Mouse (Mus musculus) heart, adult 2 months (tissue): Measurements from ENCODE around the gene Farsb. TPM values are rescaled to one million over a fixed set of nuclear protein-coding genes. Genes with fewer than 3 reads are reported as not detected.

Source experiments
- DNase-seq, 2 experiments: peaks; one replicate each; pipeline ENCODE4 v3.0.0; 2021
- H3K27ac ChIP-seq: fragments of 200-600 bp; 2 replicates; pipeline ENCODE4 v1.8.1; 2022
- H3K27me3 ChIP-seq: fragments of 200-500 bp; 2 replicates; pipeline ENCODE4 v1.6.1; 2012; ENCODE audit warnings: mild to moderate bottlenecking, low read length, inconsistent platforms, mixed read lengths; ENCODE audit not compliant: control insufficient read depth, insufficient read depth
- H3K36me3 ChIP-seq: fragments of 200-500 bp; 2 replicates; pipeline ENCODE4 v1.6.1; 2012; ENCODE audit warnings: low read length, inconsistent platforms; ENCODE audit not compliant: control insufficient read depth, insufficient read depth
- H3K4me1 ChIP-seq: fragments of 200-500 bp; 2 replicates; pipeline ENCODE4 v1.6.1; 2011; ENCODE audit warnings: low read length; ENCODE audit not compliant: control insufficient read depth, insufficient read depth
- H3K4me3 ChIP-seq: fragments of 200-600 bp; 2 replicates; pipeline ENCODE4 v1.8.1; 2022
- H3K79me2 ChIP-seq: fragments of 200-500 bp; replicated peaks from 2 replicates; pipeline ENCODE4 v1.6.1; 2012; ENCODE audit warnings: mild to moderate bottlenecking, inconsistent platforms, low read length, moderate library complexity, mixed read lengths; ENCODE audit not compliant: control insufficient read depth, insufficient read depth
- H3K9ac ChIP-seq: fragments of 200-500 bp; 2 replicates; pipeline ENCODE4 v1.6.1; 2012; ENCODE audit warnings: low read depth, mild to moderate bottlenecking, control low read depth, inconsistent platforms, low read length, mixed read lengths
- CTCF ChIP-seq: fragments of 200-600 bp; IDR thresholded peaks from 2 replicates; pipeline ENCODE4 v1.8.1; 2022; ENCODE audit warnings: antibody characterized with exemption, mild to moderate bottlenecking, moderate library complexity
- EP300 ChIP-seq: fragments of 200-500 bp; IDR thresholded peaks from 2 replicates; pipeline ENCODE4 v1.6.1; 2011; ENCODE audit warnings: low read depth, low read length, control low read depth; ENCODE audit not compliant: insufficient read depth
- POLR2A ChIP-seq: fragments of 200-500 bp; IDR thresholded peaks from 2 replicates; pipeline ENCODE4 v1.6.1; 2011; ENCODE audit warnings: mild to moderate bottlenecking, low read depth, low read length, control low read depth; ENCODE audit not compliant: insufficient read depth
- WGBS: fragments of 180-500 bp; shearing (Covaris S2); methylation state at CpG from one replicate; pipeline ENCODE4 v1.1.7; 2018; 5-methylcytosine and 5-hydroxymethylcytosine counted together
- intact Hi-C: fragments of 180-260 bp; cut with DNase I; formaldehyde crosslinking; loops from one replicate; pipeline ENCODE4 v1.15.1; 2025
- polyA plus RNA-seq: library from polyadenylated mRNA; depleted of rRNA; stranded (reverse); fragments of >200 nt; gene quantifications from 2 replicates; pipeline ENCODE4 v1.2.3, GENCODE M21; 2012
- total RNA-seq, 2 experiments: library from RNA; stranded (reverse); gene quantifications; 2 replicates each; pipeline ENCODE4 v1.2.3; 2021

Gene Farsb
- total and polyA plus RNA-seq, 3 experiments = 18.6 to 49.1 (median 46.7) TPM

DNA sequence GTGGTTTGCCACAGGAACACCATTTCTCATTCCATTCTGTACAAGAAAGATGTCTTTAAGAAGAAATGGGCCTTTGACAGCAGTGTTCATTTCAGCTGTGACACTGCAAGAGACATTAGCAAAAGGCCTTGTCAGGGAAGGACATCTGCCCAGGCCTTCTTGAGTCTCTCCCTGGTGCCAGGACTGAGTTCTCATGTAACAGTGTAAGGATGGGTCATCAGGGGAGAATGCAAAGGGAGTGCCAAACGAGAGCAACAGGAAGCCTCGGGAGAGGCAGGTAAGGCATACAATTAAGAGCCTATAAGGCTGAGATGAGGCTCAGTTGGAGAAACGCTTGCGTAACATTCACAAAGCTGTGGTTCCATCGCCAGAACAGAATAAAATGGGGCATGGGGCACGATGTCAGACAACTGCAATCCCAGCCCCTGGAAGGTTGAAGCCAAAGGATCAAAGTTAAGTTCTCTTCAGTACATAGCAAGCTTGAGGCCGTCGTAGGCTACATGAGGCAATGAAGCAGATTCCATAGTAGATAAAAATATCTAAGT is 93.4 kb downstream of the Farsb start:
- H3K36me3 ChIP-seq = no peaks in the 10 kb centered on the region
- H3K27me3 ChIP-seq = no peaks in the 10 kb centered on the region
- H3K4me1 ChIP-seq = peaks cover 1% of the 10 kb centered on the region; the same call in 1 of the 2 replicates
- no peak for DNase-seq
- no peak overlapping the region for H3K9ac ChIP-seq
- no peaks in the 10 kb centered on the region for H3K79me2 ChIP-seq
- no peak overlapping the region for H3K4me3 ChIP-seq
- no peak overlapping the region for H3K27ac ChIP-seq
- no peak for TF ChIP-seq POLR2A
- TF ChIP-seq EP300 = no peak
- no peak for TF ChIP-seq CTCF
- intact Hi-C loops = no loop called here
- 70% methylated on average over 8 of the region's 8 CpGs for WGBS

DNA sequence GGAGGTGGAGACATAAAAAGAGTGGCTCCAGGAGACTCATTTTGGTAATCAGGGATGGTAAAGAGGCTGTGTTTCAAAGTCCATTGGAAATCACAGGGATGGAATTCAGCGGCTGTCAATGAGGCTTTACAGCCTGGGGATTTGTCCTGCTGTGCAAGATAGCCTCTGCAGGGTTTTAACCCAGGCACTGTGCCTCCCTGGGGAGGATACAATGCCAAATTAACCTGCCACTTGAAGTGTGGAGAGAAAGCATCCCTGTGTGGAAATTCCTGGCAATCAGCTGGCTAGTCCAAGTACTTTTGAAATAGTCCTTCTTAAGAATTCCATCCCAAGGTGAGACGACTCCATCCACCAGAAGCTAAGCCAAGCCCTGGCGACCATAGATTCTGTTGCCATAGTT is 99.8 kb downstream of the Farsb start:
- no peak for TF ChIP-seq POLR2A
- TF ChIP-seq EP300 = no peak
- TF ChIP-seq CTCF = no peak
- intact Hi-C loops = no loop called here
- DNase-seq = no peak
- no peak overlapping the region for H3K4me3 ChIP-seq
- no peak overlapping the region for H3K27ac ChIP-seq
- H3K4me1 ChIP-seq = no peaks in the 10 kb centered on the region
- H3K27me3 ChIP-seq = no peaks in the 10 kb centered on the region
- H3K9ac ChIP-seq = no peak overlapping the region
- H3K79me2 ChIP-seq = no peaks in the 10 kb centered on the region
- 40% methylated on average over 3 of the region's 3 CpGs for WGBS
- no peaks in the 10 kb centered on the region for H3K36me3 ChIP-seq

DNA sequence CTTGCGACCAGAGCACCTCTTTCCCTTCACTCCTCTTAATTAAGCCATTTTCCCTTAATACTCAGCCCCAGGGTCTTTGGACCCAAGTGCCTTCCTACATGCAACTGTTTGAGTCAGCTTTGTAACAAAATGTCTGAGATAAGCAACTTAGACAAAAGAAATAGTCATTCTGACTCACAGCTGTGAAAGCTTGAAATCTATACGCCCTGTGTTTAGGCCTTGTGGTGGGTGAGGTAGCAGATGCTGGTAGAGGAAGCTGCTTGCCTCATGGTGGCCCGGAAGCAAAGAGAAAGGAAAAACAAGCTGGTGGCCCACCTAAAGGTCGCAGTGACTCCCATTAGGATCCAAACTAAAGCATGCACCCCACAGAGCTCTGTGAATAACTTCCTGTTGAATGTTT is 100.8 kb downstream of the Farsb start:
- no peaks in the 10 kb centered on the region for H3K36me3 ChIP-seq
- no peak for TF ChIP-seq POLR2A
- no peak for TF ChIP-seq CTCF
- no peak for TF ChIP-seq EP300
- intact Hi-C loops = no loop called here
- H3K79me2 ChIP-seq = no peaks in the 10 kb centered on the region
- no peak for DNase-seq
- no peak overlapping the region for H3K27ac ChIP-seq
- no peak overlapping the region for H3K9ac ChIP-seq
- H3K27me3 ChIP-seq = no peaks in the 10 kb centered on the region
- H3K4me1 ChIP-seq = no peaks in the 10 kb centered on the region
- 60% methylated on average over 4 of the region's 4 CpGs for WGBS
- no peak overlapping the region for H3K4me3 ChIP-seq

DNA sequence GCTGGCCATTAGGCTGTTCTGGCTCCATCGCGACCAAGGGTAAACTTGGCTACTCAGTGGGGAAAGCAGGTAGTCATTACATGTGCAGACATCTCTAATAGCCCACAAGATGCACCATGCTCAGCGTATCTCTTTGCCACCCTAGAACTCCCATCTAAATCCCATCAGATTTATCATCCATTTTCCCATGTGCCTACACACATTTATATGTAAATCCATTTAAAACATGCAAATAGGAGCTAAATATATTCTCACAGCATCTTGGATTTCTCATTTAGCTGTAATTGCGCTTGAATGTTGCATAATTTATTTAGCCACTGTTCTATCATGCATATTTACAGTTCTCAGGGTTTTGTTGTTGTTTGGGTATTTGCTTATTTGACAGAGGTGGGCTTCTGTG is 107.7 kb downstream of the Farsb start:
- TF ChIP-seq EP300 (no peak), CTCF (no peak), POLR2A (no peak)
- H3K27ac ChIP-seq = no peak overlapping the region
- intact Hi-C loops = no loop called here
- 95% methylated on average over 4 of the region's 4 CpGs for WGBS
- no peaks in the 10 kb centered on the region for H3K27me3 ChIP-seq
- no peaks in the 10 kb centered on the region for H3K4me1 ChIP-seq
- no peak overlapping the region for H3K4me3 ChIP-seq
- no peaks in the 10 kb centered on the region for H3K36me3 ChIP-seq
- no peaks in the 10 kb centered on the region for H3K79me2 ChIP-seq
- DNase-seq = no peak
- no peak overlapping the region for H3K9ac ChIP-seq

DNA sequence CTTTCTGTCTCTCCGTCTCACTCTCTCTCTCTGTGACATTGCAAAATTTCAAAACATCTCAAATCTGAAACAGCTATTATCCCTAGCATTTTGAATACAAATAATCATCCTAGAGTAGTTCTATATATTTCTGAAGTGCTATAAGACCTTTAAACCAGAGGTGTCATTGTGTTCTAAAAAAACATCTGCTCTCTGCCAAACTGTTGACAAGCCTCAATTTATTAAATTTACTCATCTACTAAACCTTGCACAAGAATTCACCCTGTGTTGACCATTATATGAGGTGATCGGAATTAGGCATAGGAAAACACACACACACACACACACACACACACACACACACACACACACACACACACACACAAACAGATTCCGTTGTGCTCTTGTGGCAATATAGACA is 113.6 kb downstream of the Farsb start:
- H3K4me1 ChIP-seq = no peaks in the 10 kb centered on the region
- intact Hi-C loops = no loop called here
- no peaks in the 10 kb centered on the region for H3K27me3 ChIP-seq
- no peak for DNase-seq
- H3K79me2 ChIP-seq = no peaks in the 10 kb centered on the region
- no peaks in the 10 kb centered on the region for H3K36me3 ChIP-seq
- H3K4me3 ChIP-seq = no peak overlapping the region
- TF ChIP-seq EP300 = no peak
- no peak for TF ChIP-seq POLR2A
- no peak for TF ChIP-seq CTCF
- no peak overlapping the region for H3K9ac ChIP-seq
- no peak overlapping the region for H3K27ac ChIP-seq
- 90% methylated on average over 3 of the region's 3 CpGs for WGBS

DNA sequence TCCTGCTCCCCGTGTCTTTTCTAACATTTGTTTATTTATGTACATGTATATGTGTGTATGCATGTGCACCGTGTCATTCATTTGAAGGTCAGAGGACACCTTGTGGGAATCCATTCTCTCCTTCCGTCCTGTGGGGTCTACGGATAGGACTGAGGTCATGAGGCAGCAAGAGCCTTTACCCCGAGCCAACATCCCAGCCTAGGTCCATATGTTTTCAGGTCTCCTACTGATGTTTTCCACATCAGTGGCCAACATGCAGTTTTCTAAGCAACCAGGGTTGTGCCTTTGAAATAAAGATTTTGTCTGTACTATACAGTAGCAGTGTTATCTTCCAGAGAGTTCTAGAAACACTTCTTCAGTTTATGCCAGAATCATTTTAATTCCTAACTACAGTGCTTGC is 114.9 kb downstream of the Farsb start:
- no peaks in the 10 kb centered on the region for H3K79me2 ChIP-seq
- 81% methylated on average over 5 of the region's 5 CpGs for WGBS
- DNase-seq = no peak
- no peak for TF ChIP-seq CTCF
- no peak for TF ChIP-seq EP300
- no peak for TF ChIP-seq POLR2A
- H3K27ac ChIP-seq = no peak overlapping the region
- H3K9ac ChIP-seq = no peak overlapping the region
- H3K36me3 ChIP-seq = no peaks in the 10 kb centered on the region
- H3K27me3 ChIP-seq = no peaks in the 10 kb centered on the region
- H3K4me1 ChIP-seq = no peaks in the 10 kb centered on the region
- intact Hi-C loops = no loop called here
- H3K4me3 ChIP-seq = no peak overlapping the region
